Mouse (Mus musculus) liver, embryonic 16.5 days (tissue): ENCODE data around the gene Hfe. TPM values are rescaled to one million over a fixed set of nuclear protein-coding genes. Genes with fewer than 3 reads are reported as not detected.
A peak's percentile ranks its signal among the peaks of the same experiment; 100 is the strongest.
"Not testable (repeated sequence)": the region's sequence is repeated elsewhere in the genome, so short reads cannot be mapped to it uniquely, and the experiment has no call there.

Experiments
- ATAC-seq: fragments of 200-750 bp; cut with Nextera tagmentation; 2 replicates; pipeline ENCODE4 v1.8.0; 2017; ENCODE audit warnings: low read depth, mild to moderate bottlenecking, moderate number of reproducible peaks, moderate library complexity
- H3K27ac ChIP-seq: fragments of 300-500 bp; sonication (generic); 2 replicates; pipeline ENCODE4 v1.5.1; 2014; ENCODE audit warnings: mild to moderate bottlenecking, low read length
- H3K27me3 ChIP-seq: fragments of 300-500 bp; sonication (generic); 2 replicates; pipeline ENCODE4 v1.6.1; 2014; ENCODE audit warnings: low read depth, low read length, mixed read lengths; ENCODE audit not compliant: control insufficient read depth, insufficient read depth
- H3K36me3 ChIP-seq: fragments of 300-500 bp; sonication (generic); 2 replicates; pipeline ENCODE4 v1.6.1; 2014; ENCODE audit warnings: mild to moderate bottlenecking; ENCODE audit not compliant: control insufficient read depth, insufficient read depth
- H3K4me1 ChIP-seq: fragments of 300-500 bp; sonication (generic); 2 replicates; pipeline ENCODE4 v1.6.1; 2014; ENCODE audit warnings: low read depth, low read length, mixed read lengths; ENCODE audit not compliant: control insufficient read depth
- H3K4me2 ChIP-seq: fragments of 300-500 bp; sonication (generic); 2 replicates; pipeline ENCODE4 v1.6.1; 2014; ENCODE audit warnings: low read depth, low read length, mixed read lengths
- H3K4me3 ChIP-seq: fragments of 300-500 bp; sonication (generic); 2 replicates; pipeline ENCODE4 v1.5.1; 2014; ENCODE audit warnings: low read depth, mild to moderate bottlenecking, low read length
- H3K9ac ChIP-seq: fragments of 300-500 bp; sonication (generic); 2 replicates; pipeline ENCODE4 v1.6.1; 2014; ENCODE audit warnings: low read depth, low read length
- H3K9me3 ChIP-seq: fragments of 300-500 bp; sonication (generic); replicated peaks from 2 replicates; pipeline ENCODE4 v1.6.1; 2016; ENCODE audit warnings: low read length; ENCODE audit not compliant: control insufficient read depth
- WGBS: fragments of 180-500 bp; shearing (Covaris S2); extraction: QIAGEN DNeasy Blood & Tissue Kit; methylation state at CpG from one replicate; pipeline ENCODE4 v1.1.7; 2014; ENCODE audit not compliant: insufficient replicate concordance; 5-methylcytosine and 5-hydroxymethylcytosine counted together
- polyA plus RNA-seq: library from polyadenylated mRNA; unstranded; fragments of >200 nt; fragmentation: Nextera tagmentation; extraction: Ambion mirVana; gene quantifications from 2 replicates; pipeline ENCODE4 v1.2.1, GENCODE M21; 2015

Gene Hfe
- polyA plus RNA-seq, 1 experiment from 2014 or later, result 16.3 TPM

DNA sequence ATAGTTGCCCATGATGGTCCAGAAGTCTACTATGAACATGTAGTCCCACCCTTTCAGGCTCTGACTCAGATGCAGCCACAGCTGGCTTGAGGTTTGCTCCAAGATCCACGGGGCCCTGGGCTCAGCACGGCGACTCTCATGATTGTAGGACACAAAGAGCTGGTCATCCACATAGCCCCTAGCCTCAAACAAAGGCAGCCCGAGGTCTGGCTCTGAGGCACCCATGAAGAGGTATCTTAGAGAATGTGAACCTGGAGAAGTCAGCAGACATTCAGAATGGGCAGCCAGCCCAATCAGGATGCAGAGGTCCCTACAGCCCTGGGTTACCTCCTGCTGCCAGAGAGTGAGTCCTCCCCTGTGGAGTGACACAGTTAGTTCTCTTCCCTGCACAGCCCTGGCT lies 2.6 kb downstream of the Hfe start:
- WGBS, result 67% methylated on average over 4 of the region's 4 CpGs
- no peaks in the 10 kb centered on the region; the same call in 1 of the 2 replicates for H3K27me3 ChIP-seq
- no peaks in the 10 kb centered on the region for H3K36me3 ChIP-seq
- no peaks in the 10 kb centered on the region for H3K9me3 ChIP-seq
- ATAC-seq, result no peak
- H3K4me1 ChIP-seq, result peaks cover 9% of the 10 kb centered on the region
- H3K4me3 ChIP-seq, result no peak overlapping the region
- no peak overlapping the region for H3K9ac ChIP-seq
- H3K27ac ChIP-seq, result no peak overlapping the region
- no peak overlapping the region for H3K4me2 ChIP-seq

- Histone ChIP-seq H3K9me3 (no peaks in the 10 kb centered on the region), H3K9ac (no peak overlapping the region), H3K27ac (no peak overlapping the region), H3K27me3 (no peaks in the 10 kb centered on the region; the same call in 1 of the 2 replicates), H3K4me1 (peaks cover 9% of the 10 kb centered on the region), H3K4me3 (no peak overlapping the region), H3K36me3 (no peaks in the 10 kb centered on the region), H3K4me2 (no peak overlapping the region)
- ATAC-seq, result no peak
- 76% methylated on average over 12 of the region's 12 CpGs for WGBS
These were observed 3.9 kb downstream of the Hfe start for GRCm38 (mm10) chr13:23706771-23707170.

GRCm38 (mm10) chr13:23705751-23706356 lies 4.8 kb downstream of the Hfe start:
- Histone ChIP-seq H3K4me3 (no peak overlapping the region), H3K9me3 (no peaks in the 10 kb centered on the region), H3K4me1 (peaks cover 6% of the 10 kb centered on the region), H3K27me3 (no peaks in the 10 kb centered on the region; the same call in 1 of the 2 replicates), H3K9ac (no peak overlapping the region), H3K4me2 (no peak overlapping the region), H3K27ac (no peak overlapping the region), H3K36me3 (no peaks in the 10 kb centered on the region)
- WGBS, result 61% methylated on average over 7 of the region's 7 CpGs
- no peak for ATAC-seq

- H3K4me1 ChIP-seq, H3K4me2 ChIP-seq, H3K9ac ChIP-seq, H3K27ac ChIP-seq, H3K27me3 ChIP-seq, ATAC-seq, H3K4me3 ChIP-seq, H3K36me3 ChIP-seq, H3K9me3 ChIP-seq: not testable (repeated sequence)
- WGBS, result 70% methylated on average over 2 of the region's 2 CpGs
These were observed 7.9 kb downstream of the Hfe start for GRCm38 (mm10) chr13:23702801-23703200.

DNA sequence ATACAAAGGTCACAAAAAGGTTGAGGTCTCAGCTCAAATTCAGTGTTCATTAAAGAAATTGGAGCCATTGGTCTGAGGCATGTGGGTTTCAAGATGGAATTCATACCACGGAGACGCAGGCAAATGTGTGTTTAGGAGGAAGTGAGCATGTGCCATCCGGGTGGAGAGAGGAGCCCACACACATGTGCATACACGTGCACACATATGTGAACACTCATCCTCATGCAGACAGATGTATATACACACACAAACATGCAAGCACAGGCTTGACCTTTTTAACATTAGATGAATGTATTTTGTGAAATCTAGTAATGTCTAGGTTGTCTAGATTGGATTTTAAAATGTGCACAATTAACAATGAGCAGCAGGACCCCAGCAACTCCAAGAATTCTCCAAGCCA lies 8.4 kb downstream of the Hfe start:
- 48% methylated on average over 4 of the region's 4 CpGs for WGBS
- H3K36me3 ChIP-seq, result no peaks in the 10 kb centered on the region
- no peaks in the 10 kb centered on the region for H3K9me3 ChIP-seq
- H3K27ac ChIP-seq, result no peak overlapping the region
- no peak for ATAC-seq
- H3K4me3 ChIP-seq, result no peak overlapping the region
- no peak overlapping the region for H3K4me2 ChIP-seq
- H3K9ac ChIP-seq, result no peak overlapping the region
- no peaks in the 10 kb centered on the region for H3K27me3 ChIP-seq
- H3K4me1 ChIP-seq, result peaks cover 10% of the 10 kb centered on the region

DNA sequence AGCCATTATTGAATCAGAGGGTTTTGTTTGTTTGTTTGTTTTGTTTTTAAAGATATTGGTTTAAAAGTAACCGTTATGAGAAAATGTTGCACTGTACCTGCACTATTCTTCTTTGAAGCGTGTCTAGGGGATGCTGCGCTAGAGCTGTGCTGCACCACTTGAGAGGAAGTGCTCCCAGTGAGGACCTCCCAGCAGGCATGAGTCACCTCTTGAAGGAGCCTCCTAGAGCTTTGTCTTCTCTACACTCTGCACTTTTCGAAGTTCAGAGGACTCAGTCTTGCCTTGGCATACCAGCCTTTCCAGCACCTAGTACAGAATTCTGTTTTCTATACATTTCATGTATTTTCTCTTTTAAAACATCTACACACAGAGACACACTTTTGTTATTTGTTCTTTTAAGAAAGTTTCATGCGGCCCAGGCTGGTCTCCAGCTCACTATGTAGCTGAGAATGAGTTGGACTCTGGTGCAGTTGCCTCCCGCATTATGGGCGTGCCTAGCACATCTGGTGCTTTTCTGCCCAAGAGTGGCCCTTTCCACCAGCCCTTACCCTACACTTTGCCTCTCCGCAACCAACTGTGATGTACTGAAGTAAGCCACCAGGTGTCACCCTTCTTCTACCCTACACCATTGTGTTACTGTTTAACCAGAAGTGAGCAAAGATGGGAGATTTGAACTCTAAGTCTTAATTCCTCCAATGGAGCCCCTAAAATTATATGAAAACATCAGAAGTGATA lies 9.7 kb downstream of the Hfe start:
- no peaks in the 10 kb centered on the region for H3K27me3 ChIP-seq
- H3K4me1 ChIP-seq, result peaks cover 18% of the 10 kb centered on the region
- H3K4me3 ChIP-seq, result no peak overlapping the region
- no peaks in the 10 kb centered on the region for H3K36me3 ChIP-seq
- peak overlapping the region; percentile 53 for H3K9ac ChIP-seq
- H3K27ac ChIP-seq, result 0 out of 2 replicates have a peak overlapping the region, but pooled peaks have one; percentile 37
- WGBS, result 16% methylated on average over 8 of the region's 8 CpGs
- H3K4me2 ChIP-seq, result peak overlapping the region; percentile 13; the same call in 1 of the 2 replicates
- H3K9me3 ChIP-seq, result no peaks in the 10 kb centered on the region
- ATAC-seq, result peak; percentile 8

DNA sequence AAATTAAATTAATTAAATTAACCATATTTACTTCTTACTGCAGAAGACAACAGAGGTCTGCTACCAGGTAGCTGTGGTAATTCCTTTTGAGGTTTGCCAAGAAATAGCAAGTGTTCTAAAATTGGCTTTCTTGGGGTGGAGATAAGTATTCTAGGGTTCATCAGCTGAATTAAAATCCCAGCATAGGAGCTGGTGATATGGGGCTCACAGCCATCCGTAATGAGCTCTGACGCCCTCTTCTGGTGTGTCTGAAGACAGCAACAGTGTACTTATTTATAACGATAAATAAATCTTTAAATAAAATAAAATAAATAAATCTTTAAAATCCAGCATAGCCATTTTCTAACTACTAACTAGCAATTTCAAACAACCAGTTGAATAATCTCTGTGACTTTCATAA lies 10.9 kb downstream of the Hfe start:
- no peak for ATAC-seq
- H3K4me2 ChIP-seq, result no peak overlapping the region
- peaks cover 24% of the 10 kb centered on the region for H3K4me1 ChIP-seq
- H3K9me3 ChIP-seq, result no peaks in the 10 kb centered on the region
- no peak overlapping the region for H3K9ac ChIP-seq
- H3K27me3 ChIP-seq, result no peaks in the 10 kb centered on the region
- 64% methylated on average over 3 of the region's 3 CpGs for WGBS
- H3K4me3 ChIP-seq, result no peak overlapping the region
- H3K36me3 ChIP-seq, result no peaks in the 10 kb centered on the region
- H3K27ac ChIP-seq, result no peak overlapping the region

DNA sequence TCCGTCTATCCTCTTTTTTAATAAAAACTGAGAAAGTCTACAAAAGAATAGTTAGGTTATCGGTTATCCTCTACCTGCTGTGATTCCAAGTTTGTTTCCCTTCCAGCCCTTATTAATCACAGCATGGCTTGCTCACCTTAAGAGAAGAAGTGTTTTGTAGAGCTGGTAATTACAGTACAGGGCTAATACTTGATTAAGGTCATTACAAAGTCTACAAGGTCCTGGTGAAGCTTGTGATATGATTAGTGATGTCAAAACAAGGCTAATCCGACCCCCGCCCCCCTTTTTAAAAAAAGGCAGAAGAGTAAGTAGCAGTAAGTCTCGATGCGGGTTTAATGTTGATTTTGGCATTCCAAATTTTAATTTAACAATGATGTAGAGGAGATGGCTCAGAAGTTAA lies 11.7 kb downstream of the Hfe start:
- Histone ChIP-seq H3K4me2 (peak overlapping the region; percentile 58), H3K36me3 (no peaks in the 10 kb centered on the region), H3K27me3 (no peaks in the 10 kb centered on the region), H3K4me3 (no peak overlapping the region), H3K9ac (no peak overlapping the region), H3K9me3 (no peaks in the 10 kb centered on the region), H3K4me1 (peaks cover 24% of the 10 kb centered on the region), H3K27ac (peak overlapping the region; percentile 98)
- 69% methylated on average over 6 of the region's 6 CpGs for WGBS
- no peak for ATAC-seq

GRCm38 (mm10) chr13:23698300-23698693 lies 12.4 kb downstream of the Hfe start, which contains the start of gene Hist1h4c:
Hist1h4c (minus strand) TSS chr13:23698454.
- H3K9me3 ChIP-seq, result no peaks in the 10 kb centered on the region
- WGBS, result 0% methylated on average over 20 of the region's 22 CpGs
- ATAC-seq, result peak; percentile 91
- peak within 1 kb of the TSS; percentile 71 for H3K4me2 ChIP-seq
- peaks cover 24% of the 10 kb centered on the region for H3K4me1 ChIP-seq
- no peaks in the 10 kb centered on the region for H3K27me3 ChIP-seq
- H3K27ac ChIP-seq, result peak within 1 kb of the TSS; percentile 98
- H3K36me3 ChIP-seq, result no peaks in the 10 kb centered on the region
- H3K4me3 ChIP-seq, result peak within 1 kb of the TSS; percentile 60
- peak within 1 kb of the TSS; percentile 75 for H3K9ac ChIP-seq
